Mouse (Mus musculus): ENCODE results near the gene Lilra6.
"Not testable (repeated sequence)": the region's sequence is repeated elsewhere in the genome, so short reads cannot be mapped to it uniquely, and the experiment has no call there.

Gene Lilra6

GRCm38 (mm10) chr7:3915387-3915786, at the start of gene Lilra6:
Lilra6 (minus strand) TSS chr7:3915503.
- not testable (repeated sequence) for ATAC-seq (ENCODE audit: insufficient number of reproducible peaks, low FRiP score, low TSS enrichment)

GRCm38 (mm10) chr7:3962017-3962416, 46.7 kb upstream of the Lilra6 start:
- no peak for ATAC-seq (ENCODE audit: insufficient number of reproducible peaks, low FRiP score, low TSS enrichment)

- ATAC-seq (ENCODE audit: insufficient number of reproducible peaks, low FRiP score, low TSS enrichment) = no peak
Measured at GRCm38 (mm10) chr7:3957387-3957786, 42.1 kb upstream of the Lilra6 start.

- no peak for ATAC-seq (ENCODE audit: insufficient number of reproducible peaks, low FRiP score, low TSS enrichment)
Measured at GRCm38 (mm10) chr7:3949159-3949558, 33.9 kb upstream of the Lilra6 start.

- no peak for ATAC-seq (ENCODE audit: insufficient number of reproducible peaks, low FRiP score, low TSS enrichment)
Measured at GRCm38 (mm10) chr7:3948223-3948622, 32.9 kb upstream of the Lilra6 start.

- ATAC-seq (ENCODE audit: insufficient number of reproducible peaks, low FRiP score, low TSS enrichment) = no peak
Measured at GRCm38 (mm10) chr7:3946117-3946516, 30.8 kb upstream of the Lilra6 start.

GRCm38 (mm10) chr7:3940915-3941314, 25.6 kb upstream of the Lilra6 start:
- no peak for ATAC-seq (ENCODE audit: insufficient number of reproducible peaks, low FRiP score, low TSS enrichment)

- ATAC-seq (ENCODE audit: insufficient number of reproducible peaks, low FRiP score, low TSS enrichment) = no peak
Measured at GRCm38 (mm10) chr7:3939866-3940525, 24.7 kb upstream of the Lilra6 start.

- not testable (repeated sequence) for ATAC-seq (ENCODE audit: insufficient number of reproducible peaks, low FRiP score, low TSS enrichment)
Measured at GRCm38 (mm10) chr7:3935473-3935872, 20.2 kb upstream of the Lilra6 start.

- no peak for ATAC-seq (ENCODE audit: insufficient number of reproducible peaks, low FRiP score, low TSS enrichment)
Measured at GRCm38 (mm10) chr7:3903704-3904103, 11.6 kb downstream of the Lilra6 start.

- ATAC-seq (ENCODE audit: insufficient number of reproducible peaks, low FRiP score, low TSS enrichment) = not testable (repeated sequence)
Measured at GRCm38 (mm10) chr7:3898036-3898590, 17.2 kb downstream of the Lilra6 start, which contains the start of gene Gm14548. Gm14548 (minus strand) TSS chr7:3898120.

GRCm38 (mm10) chr7:3875032-3875431, 40.3 kb downstream of the Lilra6 start:
- ATAC-seq (ENCODE audit: insufficient number of reproducible peaks, low FRiP score, low TSS enrichment) = not testable (repeated sequence)
